Mouse (Mus musculus) granulocyte monocyte progenitor cell, adult 5-6 weeks (primary cell): ENCODE data around the gene Abhd10. TPM values are rescaled to one million over a fixed set of nuclear protein-coding genes. Genes with fewer than 3 reads are reported as not detected.

Source experiments
- ATAC-seq: replicated peaks from 2 replicates; pipeline ENCODE4 v1.8.0; 2016; ENCODE audit warnings: mild to moderate bottlenecking, moderate TSS enrichment, inconsistent platforms; ENCODE audit not compliant: poor library complexity, severe bottlenecking
- total RNA-seq, 2 experiments: library from RNA; stranded (forward) in 1 of 2; stranded (reverse) in 1 of 2; fragments of 200-712, 200-1000 nt in 1 of 2; fragments of >200 nt in 1 of 2; fragmentation: Nextera tagmentation in 1 of 2; gene quantifications; 2 replicates each; pipeline ENCODE4 v1.2.3; 2014 to 2017

Gene Abhd10
- total RNA-seq, 2 experiments from 2014 or later: 13.3 to 29.3 TPM

GRCm38 (mm10) chr16:45736724-45737123 is 6.0 kb downstream of the Abhd10 start:
- peak; percentile 89 for ATAC-seq

- no peak for ATAC-seq
These were observed 13.6 kb downstream of the Abhd10 start for GRCm38 (mm10) chr16:45729163-45729562.

- ATAC-seq: peak; percentile 25; the same call in 1 of the 2 replicates
These were observed 18.0 kb downstream of the Abhd10 start for GRCm38 (mm10) chr16:45724742-45725102.

GRCm38 (mm10) chr16:45724061-45724741 is 18.6 kb downstream of the Abhd10 start, which contains the start of gene Tagln3:
Tagln3 (minus strand) TSS chr16:45724608.
- peak; percentile 48 for ATAC-seq

- no peak for ATAC-seq
These were observed 19.4 kb downstream of the Abhd10 start for GRCm38 (mm10) chr16:45723172-45723901.

GRCm38 (mm10) chr16:45722460-45722951 is 20.2 kb downstream of the Abhd10 start:
- no peak for ATAC-seq

- no peak for ATAC-seq
These were observed 22.6 kb downstream of the Abhd10 start for GRCm38 (mm10) chr16:45720022-45720630.

GRCm38 (mm10) chr16:45718296-45718695 is 24.5 kb downstream of the Abhd10 start:
- no peak for ATAC-seq

- no peak for ATAC-seq
These were observed 28.1 kb downstream of the Abhd10 start for GRCm38 (mm10) chr16:45714489-45715150.

- no peak for ATAC-seq
These were observed 28.9 kb downstream of the Abhd10 start for GRCm38 (mm10) chr16:45713878-45714277.

- no peak for ATAC-seq
These were observed 29.5 kb downstream of the Abhd10 start for GRCm38 (mm10) chr16:45713261-45713660.

- no peak; the same call in 1 of the 2 replicates for ATAC-seq
These were observed 31.5 kb downstream of the Abhd10 start for GRCm38 (mm10) chr16:45711263-45711662.

GRCm38 (mm10) chr16:45699301-45699700 is 43.5 kb downstream of the Abhd10 start:
- no peak for ATAC-seq

- no peak for ATAC-seq
These were observed 44.8 kb downstream of the Abhd10 start for GRCm38 (mm10) chr16:45697996-45698395.

GRCm38 (mm10) chr16:45695445-45696160 is 47.2 kb downstream of the Abhd10 start:
- no peak for ATAC-seq

- ATAC-seq: no peak
These were observed 49.2 kb downstream of the Abhd10 start, which contains the start of gene Tmprss7 for GRCm38 (mm10) chr16:45693558-45693957. Tmprss7 (minus strand) TSS chr16:45693658.

GRCm38 (mm10) chr16:45692851-45693250 is 49.9 kb downstream of the Abhd10 start:
- ATAC-seq: no peak

- ATAC-seq: no peak
These were observed 52.6 kb downstream of the Abhd10 start for GRCm38 (mm10) chr16:45690178-45690577.

- ATAC-seq: no peak
These were observed 55.9 kb downstream of the Abhd10 start for GRCm38 (mm10) chr16:45686833-45687232.

GRCm38 (mm10) chr16:45685295-45685694 is 57.5 kb downstream of the Abhd10 start:
- no peak for ATAC-seq
